8 mouse cellular contexts compared by ENCODE assay signal in genomic region chr11:117826164-117826563, GRCm38 (mm10). TPM values are rescaled to one million over a fixed set of nuclear protein-coding genes. Genes with fewer than 3 reads are reported as not detected.
A peak's percentile ranks its signal among the peaks of the same experiment; 100 is the strongest.
DNase-seq lines count a peak whose midpoint lies in the region; ATAC-seq and TF ChIP-seq lines count a peak whose summit lies in the region.

No protein-coding gene starts in this region.

- 8% methylated on average over 5 of the region's 5 CpGs for WGBS in kidney, embryonic 14.5 days
- 7% methylated on average over 5 of the region's 5 CpGs for WGBS in intestine, embryonic 14.5 days

- peaks cover 19% of the 10 kb centered on the region for H3K79me2 ChIP-seq in myocyte (ENCODE audit: control insufficient read depth, insufficient read depth)

- no peaks in the 10 kb centered on the region for H3K9me3 ChIP-seq in kidney, embryonic 14.5 days (ENCODE audit: control insufficient read depth, low read length)
- H3K9me3 ChIP-seq in intestine, embryonic 14.5 days (ENCODE audit: control insufficient read depth, low read length) = no peaks in the 10 kb centered on the region

- peak overlapping the region; percentile 87 for H3K4me2 ChIP-seq in kidney, embryonic 14.5 days (replicated peaks; ENCODE audit: low read depth, low read length)
- peak overlapping the region; percentile 58 for H3K4me2 ChIP-seq in intestine, embryonic 14.5 days (ENCODE audit: low read length)
- H3K4me2 ChIP-seq in myocyte (ENCODE audit: low read depth) = peak overlapping the region; percentile 94

- H3K4me3 ChIP-seq in kidney, embryonic 14.5 days (ENCODE audit: low read length) = peak overlapping the region; percentile 74
- peak overlapping the region; percentile 57 for H3K4me3 ChIP-seq in intestine, embryonic 14.5 days (ENCODE audit: low read depth, low read length)
- H3K4me3 ChIP-seq in myocyte = peak overlapping the region; percentile 45

- H3K9ac ChIP-seq in kidney, embryonic 14.5 days (ENCODE audit: low read depth, low read length) = peak overlapping the region; percentile 80
- H3K9ac ChIP-seq in intestine, embryonic 14.5 days (ENCODE audit: low read length) = peak overlapping the region; percentile 75

- ATAC-seq in kidney, embryonic 14.5 days (ENCODE audit: low FRiP score, low TSS enrichment) = peak; percentile 22; the same call in 1 of the 2 replicates
- ATAC-seq in intestine, embryonic 14.5 days (replicated peaks; ENCODE audit: low FRiP score, low TSS enrichment, low read depth) = 0 out of 2 replicates have a peak, but pooled peaks have one; percentile 19

- peak overlapping the region; percentile 96 for H3K27ac ChIP-seq in kidney, embryonic 14.5 days (ENCODE audit: low read depth, low read length)
- H3K27ac ChIP-seq in intestine, embryonic 14.5 days (ENCODE audit: low read depth) = peak overlapping the region; percentile 89

- no peak for TF ChIP-seq POLR2A in myocyte (IDR thresholded peaks at IDR 0.05; ENCODE audit: insufficient read length, low read depth)

- H3K27me3 ChIP-seq in kidney, embryonic 14.5 days (ENCODE audit: control insufficient read depth, insufficient read depth, low read length) = no peaks in the 10 kb centered on the region
- H3K27me3 ChIP-seq in intestine, embryonic 14.5 days (replicated peaks; ENCODE audit: control insufficient read depth, insufficient read depth, low read length) = no peaks in the 10 kb centered on the region
- no peaks in the 10 kb centered on the region for H3K27me3 ChIP-seq in myocyte (ENCODE audit: control insufficient read depth, insufficient read depth, insufficient read length)

- peaks cover 25% of the 10 kb centered on the region for H3K36me3 ChIP-seq in kidney, embryonic 14.5 days (ENCODE audit: control insufficient read depth, insufficient read depth, low read length)
- H3K36me3 ChIP-seq in intestine, embryonic 14.5 days (ENCODE audit: control insufficient read depth, insufficient read depth, low read length) = peaks cover 23% of the 10 kb centered on the region
- no peaks in the 10 kb centered on the region for H3K36me3 ChIP-seq in myocyte (ENCODE audit: control insufficient read depth, insufficient read depth)

- no peak for DNase-seq in kidney, adult 18-20 months
- DNase-seq in brain, adult 2 months (ENCODE audit: low read depth, low spot score) = peak; percentile 18
- DNase-seq in intestine, embryonic 14.5 days (ENCODE audit: low spot score) = no peak
- no peak for DNase-seq in ovary, postnatal 36 days (ENCODE audit: low spot score)
- no peak for DNase-seq in left cerebral cortex, postnatal 4 days
- DNase-seq in thymus, postnatal 10 days (ENCODE audit: low spot score in 2 of 2) = no peak

- intact Hi-C loops in left cerebral cortex, postnatal 4 days (cut with DNase I) = loop anchor here (10.0 kb wide), 3 partner anchors 121 to 751 kb away; no protein-coding TSS in a partner anchor

- H3ac ChIP-seq in myocyte (ENCODE audit: control insufficient read depth, insufficient read length) = peak overlapping the region; percentile 5

- H3K4me1 ChIP-seq in kidney, embryonic 14.5 days (ENCODE audit: control insufficient read depth, insufficient read depth, low read length) = peaks cover 58% of the 10 kb centered on the region
- H3K4me1 ChIP-seq in intestine, embryonic 14.5 days (replicated peaks; ENCODE audit: control insufficient read depth, insufficient read depth, low read length) = peaks cover 62% of the 10 kb centered on the region

TF ChIP-seq in myocyte, 11 proteins besides CTCF, POLR2A, EP300 and RAD21:
- TF ChIP-seq E2F4 (IDR thresholded peaks at IDR 0.05; ENCODE audit: insufficient read depth) (no peak), REST (IDR thresholded peaks at IDR 0.05; ENCODE audit: insufficient read depth, insufficient read length) (no peak), CEBPB (IDR thresholded peaks at IDR 0.05; ENCODE audit: insufficient read depth, poor library complexity, severe bottlenecking) (no peak), TCF12 (IDR thresholded peaks at IDR 0.05; ENCODE audit: insufficient read depth, poor library complexity, severe bottlenecking) (no peak)

RNA-seq across cellular contexts. Expression of gene Tk1, which starts 0.3 kb away (rescaled TPM):
- polyA plus RNA-seq in kidney, embryonic 14.5 days (2014; fragmentation: Nextera tagmentation; extraction: Ambion mirVana) = 129 and 174 TPM in 2 replicates
- polyA plus RNA-seq in intestine, embryonic 14.5 days (2014; fragmentation: Nextera tagmentation; extraction: Ambion mirVana) = 159 and 163 TPM in 2 replicates
- polyA plus RNA-seq in myocyte (2012; fragmentation: generic; extraction: Trizol) = 52.8 TPM
- total RNA-seq in left cerebral cortex, postnatal 4 days (2021) = 1 to 10 TPM; 8.9 to 9.0 TPM

RNA-seq across cellular contexts. Expression of gene Afmid, which starts 0.4 kb away (rescaled TPM):
- polyA plus RNA-seq in kidney, embryonic 14.5 days (2014; fragmentation: Nextera tagmentation; extraction: Ambion mirVana) = 3.6 and 4.1 TPM in 2 replicates
- 6.6 and 7.0 TPM in 2 replicates for polyA plus RNA-seq in intestine, embryonic 14.5 days (2014; fragmentation: Nextera tagmentation; extraction: Ambion mirVana)
- polyA plus RNA-seq in myocyte (2012; fragmentation: generic; extraction: Trizol) = 6.1 TPM
- total RNA-seq in left cerebral cortex, postnatal 4 days (2021) = 10 to 100 TPM in 1 of 2 experiments, 1 to 10 TPM in 1; 7.8 to 11.5 TPM

RNA-seq across cellular contexts. Expression of gene Gm20708, which starts 16.7 kb away (rescaled TPM):
- 0.58 and 0.59 TPM in 2 replicates for polyA plus RNA-seq in kidney, embryonic 14.5 days (2014; fragmentation: Nextera tagmentation; extraction: Ambion mirVana)
- 0.83 TPM in 1 of 2 replicates, not detected in the other for polyA plus RNA-seq in intestine, embryonic 14.5 days (2014; fragmentation: Nextera tagmentation; extraction: Ambion mirVana)
- polyA plus RNA-seq in myocyte (2012; fragmentation: generic; extraction: Trizol) = 0.35 TPM
- 1 to 10 TPM; 4.4 to 5.1 TPM for total RNA-seq in left cerebral cortex, postnatal 4 days (2021)

RNA-seq across cellular contexts. Expression of gene Syngr2, which starts 16.7 kb away (rescaled TPM):
- polyA plus RNA-seq in kidney, embryonic 14.5 days (2014; fragmentation: Nextera tagmentation; extraction: Ambion mirVana) = 75.1 and 85.7 TPM in 2 replicates
- 145 TPM in 2 replicates for polyA plus RNA-seq in intestine, embryonic 14.5 days (2014; fragmentation: Nextera tagmentation; extraction: Ambion mirVana)
- 109 TPM for polyA plus RNA-seq in myocyte (2012; fragmentation: generic; extraction: Trizol)
- 10 to 100 TPM in 1 of 2 experiments, 1 to 10 TPM in 1; 9.2 to 14.1 TPM for total RNA-seq in left cerebral cortex, postnatal 4 days (2021)

RNA-seq across cellular contexts. Expression of gene Birc5, which starts 22.9 kb away (rescaled TPM):
- polyA plus RNA-seq in kidney, embryonic 14.5 days (2014; fragmentation: Nextera tagmentation; extraction: Ambion mirVana) = 350 and 420 TPM in 2 replicates
- polyA plus RNA-seq in intestine, embryonic 14.5 days (2014; fragmentation: Nextera tagmentation; extraction: Ambion mirVana) = 337 and 340 TPM in 2 replicates
- polyA plus RNA-seq in myocyte (2012; fragmentation: generic; extraction: Trizol) = 60.7 TPM
- total RNA-seq in left cerebral cortex, postnatal 4 days (2021) = 1 to 10 TPM; 6.3 to 6.7 TPM
